Mouse (Mus musculus): ENCODE measurements around the gene Mettl14. TPM values are rescaled to one million over a fixed set of nuclear protein-coding genes. Genes with fewer than 3 reads are reported as not detected.
A peak's percentile ranks its signal among the peaks of the same experiment; 100 is the strongest.
"Not testable (repeated sequence)": the region's sequence is repeated elsewhere in the genome, so short reads cannot be mapped to it uniquely, and the experiment has no call there.

Gene Mettl14
- polyA plus RNA-seq, 1 experiment from 2014 or later = 21.8 TPM

- no peak overlapping the region for H3K27ac ChIP-seq (ENCODE audit: low read depth, low read length)
- H3K9ac ChIP-seq (ENCODE audit: low read depth, low read length) = no peak overlapping the region
- no peaks in the 10 kb centered on the region for H3K36me3 ChIP-seq (ENCODE audit: control insufficient read depth, insufficient read depth, low read length)
- H3K9me3 ChIP-seq (ENCODE audit: control insufficient read depth, low read length) = no peaks in the 10 kb centered on the region
- H3K4me1 ChIP-seq (ENCODE audit: control insufficient read depth, insufficient read depth, low read depth, low read length) = no peaks in the 10 kb centered on the region
- H3K4me3 ChIP-seq (ENCODE audit: low read length) = no peak overlapping the region
- no peak overlapping the region for H3K4me2 ChIP-seq (ENCODE audit: low read length)
- no peaks in the 10 kb centered on the region for H3K27me3 ChIP-seq (replicated peaks; ENCODE audit: control insufficient read depth, insufficient read depth, low read length)
- ATAC-seq = no peak
- 80% methylated on average over 3 of the region's 3 CpGs for WGBS
Measured at GRCm38 (mm10) chr3:123404945-123405344, 19.0 kb upstream of the Mettl14 start.

- H3K27me3 ChIP-seq (replicated peaks; ENCODE audit: control insufficient read depth, insufficient read depth, low read length) = no peaks in the 10 kb centered on the region
Measured at GRCm38 (mm10) chr3:123397562-123398481, 11.9 kb upstream of the Mettl14 start.

GRCm38 (mm10) chr3:123395611-123396010 is 9.7 kb upstream of the Mettl14 start:
- H3K4me3 ChIP-seq (ENCODE audit: low read length) = no peak overlapping the region
- H3K9ac ChIP-seq (ENCODE audit: low read depth, low read length) = no peak overlapping the region
- H3K27me3 ChIP-seq (replicated peaks; ENCODE audit: control insufficient read depth, insufficient read depth, low read length) = no peaks in the 10 kb centered on the region
- H3K9me3 ChIP-seq (ENCODE audit: control insufficient read depth, low read length) = no peaks in the 10 kb centered on the region
- H3K4me2 ChIP-seq (ENCODE audit: low read length) = no peak overlapping the region
- 83% methylated on average over 5 of the region's 5 CpGs for WGBS
- no peaks in the 10 kb centered on the region for H3K36me3 ChIP-seq (ENCODE audit: control insufficient read depth, insufficient read depth, low read length)
- no peak overlapping the region for H3K27ac ChIP-seq (ENCODE audit: low read depth, low read length)
- H3K4me1 ChIP-seq (ENCODE audit: control insufficient read depth, insufficient read depth, low read depth, low read length) = no peaks in the 10 kb centered on the region
- ATAC-seq = no peak

More at GRCm38 (mm10) chr3:123397562-123398481, 11.9 kb upstream of the Mettl14 start:
- Histone ChIP-seq H3K27ac (ENCODE audit: low read depth, low read length) (no peak overlapping the region), H3K4me2 (ENCODE audit: low read length) (no peak overlapping the region), H3K9ac (ENCODE audit: low read depth, low read length) (no peak overlapping the region), H3K36me3 (ENCODE audit: control insufficient read depth, insufficient read depth, low read length) (no peaks in the 10 kb centered on the region), H3K9me3 (ENCODE audit: control insufficient read depth, low read length) (no peaks in the 10 kb centered on the region), H3K4me3 (ENCODE audit: low read length) (no peak overlapping the region), H3K4me1 (ENCODE audit: control insufficient read depth, insufficient read depth, low read depth, low read length) (no peaks in the 10 kb centered on the region)
- no peak for ATAC-seq
- 79% methylated on average over 9 of the region's 9 CpGs for WGBS

GRCm38 (mm10) chr3:123391180-123391579 is 5.3 kb upstream of the Mettl14 start:
- ATAC-seq = no peak
- WGBS = 81% methylated on average over 4 of the region's 4 CpGs

GRCm38 (mm10) chr3:123386157-123386780 is 361 bp upstream of the Mettl14 start:
- H3K9me3 ChIP-seq (ENCODE audit: control insufficient read depth, low read length); H3K36me3 ChIP-seq (ENCODE audit: control insufficient read depth, insufficient read depth, low read length); H3K27me3 ChIP-seq (replicated peaks; ENCODE audit: control insufficient read depth, insufficient read depth, low read length): not testable (repeated sequence)
- Histone ChIP-seq H3K9ac (ENCODE audit: low read depth, low read length) (peak overlapping the region; percentile 53), H3K4me1 (ENCODE audit: control insufficient read depth, insufficient read depth, low read depth, low read length) (peaks cover 16% of the 10 kb centered on the region), H3K27ac (ENCODE audit: low read depth, low read length) (peak overlapping the region; percentile 88), H3K4me3 (ENCODE audit: low read length) (peak overlapping the region; percentile 61), H3K4me2 (ENCODE audit: low read length) (peak overlapping the region; percentile 60)
- 13% methylated on average over 12 of the region's 12 CpGs for WGBS
- ATAC-seq = peak; percentile 85

More at GRCm38 (mm10) chr3:123391180-123391579, 5.3 kb upstream of the Mettl14 start:
- H3K27ac ChIP-seq (ENCODE audit: low read depth, low read length) = no peak overlapping the region
- H3K4me1 ChIP-seq (ENCODE audit: control insufficient read depth, insufficient read depth, low read depth, low read length) = no peaks in the 10 kb centered on the region
- H3K27me3 ChIP-seq (replicated peaks; ENCODE audit: control insufficient read depth, insufficient read depth, low read length) = no peaks in the 10 kb centered on the region; the same call in 1 of the 2 replicates
- no peak overlapping the region for H3K9ac ChIP-seq (ENCODE audit: low read depth, low read length)
- no peak overlapping the region for H3K4me3 ChIP-seq (ENCODE audit: low read length)
- no peak overlapping the region for H3K4me2 ChIP-seq (ENCODE audit: low read length)
- no peaks in the 10 kb centered on the region for H3K9me3 ChIP-seq (ENCODE audit: control insufficient read depth, low read length)
- no peaks in the 10 kb centered on the region for H3K36me3 ChIP-seq (ENCODE audit: control insufficient read depth, insufficient read depth, low read length)

GRCm38 (mm10) chr3:123385118-123385485 is 806 bp downstream of the Mettl14 start:
- WGBS = 13% methylated on average over 6 of the region's 6 CpGs
- peak; percentile 1; the same call in 1 of the 2 replicates for ATAC-seq
- Histone ChIP-seq H3K27ac (ENCODE audit: low read depth, low read length) (peak overlapping the region; percentile 88), H3K4me2 (ENCODE audit: low read length) (peak overlapping the region; percentile 83), H3K9ac (ENCODE audit: low read depth, low read length) (peak overlapping the region; percentile 73), H3K4me1 (ENCODE audit: control insufficient read depth, insufficient read depth, low read depth, low read length) (peaks cover 16% of the 10 kb centered on the region), H3K4me3 (ENCODE audit: low read length) (peak overlapping the region; percentile 61), H3K27me3 (replicated peaks; ENCODE audit: control insufficient read depth, insufficient read depth, low read length) (no peaks in the 10 kb centered on the region; the same call in 1 of the 2 replicates), H3K36me3 (ENCODE audit: control insufficient read depth, insufficient read depth, low read length) (no peaks in the 10 kb centered on the region), H3K9me3 (ENCODE audit: control insufficient read depth, low read length) (no peaks in the 10 kb centered on the region)

- peak overlapping the region; percentile 83 for H3K4me2 ChIP-seq (ENCODE audit: low read length)
- H3K27me3 ChIP-seq (replicated peaks; ENCODE audit: control insufficient read depth, insufficient read depth, low read length) = no peaks in the 10 kb centered on the region; the same call in 1 of the 2 replicates
- no peak for ATAC-seq
- H3K9me3 ChIP-seq (ENCODE audit: control insufficient read depth, low read length) = no peaks in the 10 kb centered on the region
- peak overlapping the region; percentile 61; the same call in 1 of the 2 replicates for H3K4me3 ChIP-seq (ENCODE audit: low read length)
- H3K27ac ChIP-seq (ENCODE audit: low read depth, low read length) = no peak overlapping the region
- WGBS = 91% methylated on average over 7 of the region's 7 CpGs
- 0 out of 2 replicates have a peak, but pooled peaks cover 2% of the 10 kb centered on the region for H3K36me3 ChIP-seq (ENCODE audit: control insufficient read depth, insufficient read depth, low read length)
- peaks cover 16% of the 10 kb centered on the region for H3K4me1 ChIP-seq (ENCODE audit: control insufficient read depth, insufficient read depth, low read depth, low read length)
- H3K9ac ChIP-seq (ENCODE audit: low read depth, low read length) = no peak overlapping the region
Measured at GRCm38 (mm10) chr3:123384435-123384834, 1.5 kb downstream of the Mettl14 start.

- no peaks in the 10 kb centered on the region for H3K27me3 ChIP-seq (replicated peaks; ENCODE audit: control insufficient read depth, insufficient read depth, low read length)
- no peak overlapping the region for H3K27ac ChIP-seq (ENCODE audit: low read depth, low read length)
- no peak overlapping the region for H3K9ac ChIP-seq (ENCODE audit: low read depth, low read length)
- H3K36me3 ChIP-seq (ENCODE audit: control insufficient read depth, insufficient read depth, low read length) = peaks cover 9% of the 10 kb centered on the region
- ATAC-seq = no peak
- WGBS = 95% methylated on average over 3 of the region's 3 CpGs
- H3K4me1 ChIP-seq (ENCODE audit: control insufficient read depth, insufficient read depth, low read depth, low read length) = no peaks in the 10 kb centered on the region
- H3K9me3 ChIP-seq (ENCODE audit: control insufficient read depth, low read length) = no peaks in the 10 kb centered on the region
- H3K4me3 ChIP-seq (ENCODE audit: low read length) = no peak overlapping the region
- H3K4me2 ChIP-seq (ENCODE audit: low read length) = no peak overlapping the region
Measured at GRCm38 (mm10) chr3:123376562-123376961, 9.3 kb downstream of the Mettl14 start.

Measured in hindbrain, embryonic 16.5 days (tissue).